ENCODE assay signal across 9 mouse cellular contexts in the genomic region with DNA sequence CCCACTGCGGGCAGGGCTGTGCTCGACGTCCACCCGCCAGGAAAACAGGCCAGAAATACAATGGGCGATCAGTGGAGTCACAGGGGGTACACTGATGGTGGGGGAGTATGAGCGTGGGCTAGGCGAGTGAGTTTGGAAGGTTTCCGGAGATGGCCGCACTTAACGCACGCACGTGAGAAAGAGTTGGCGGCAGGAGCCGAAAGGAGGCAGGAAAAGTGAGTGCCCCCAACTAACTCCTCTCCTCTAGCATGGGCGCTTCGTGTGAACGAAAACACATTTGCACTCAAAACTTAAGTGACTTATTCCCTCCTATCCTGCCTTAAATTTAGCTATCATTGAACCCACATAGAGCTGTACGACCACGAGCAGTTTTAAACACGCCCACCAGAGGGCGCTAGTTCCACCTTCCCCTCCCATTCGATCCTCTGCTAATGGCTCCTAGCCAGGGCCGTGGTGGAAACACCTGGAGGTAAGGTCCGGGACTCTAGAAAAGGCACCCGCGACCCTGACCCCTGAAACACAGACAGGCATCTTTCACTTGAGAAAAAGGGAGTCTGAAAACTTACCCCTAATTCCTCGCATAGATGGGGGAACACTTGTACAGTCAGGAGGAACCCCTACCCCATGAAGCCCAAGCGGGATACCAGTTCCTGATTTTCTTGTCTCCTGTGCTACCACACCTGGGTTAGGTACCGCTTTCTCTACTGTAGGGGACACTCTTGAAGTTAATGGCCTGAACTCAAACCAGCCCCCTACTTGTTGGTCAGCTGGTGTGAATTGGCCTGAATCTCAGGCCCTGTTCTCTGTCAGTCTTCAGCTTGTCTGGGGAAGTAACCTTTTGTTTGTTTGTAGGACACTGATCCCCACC. TPM values are rescaled to one million over a fixed set of nuclear protein-coding genes. Genes with fewer than 3 reads are reported as not detected.
A peak's percentile ranks its signal among the peaks of the same experiment; 100 is the strongest.
DNase-seq lines count a peak whose midpoint lies in the region; ATAC-seq and TF ChIP-seq lines count a peak whose summit lies in the region.
"Had no signal": no experiment of that assay in that cellular context is flagged by ENCODE, and none has a peak within 500 bp of the region (broad histone marks: within the 10 kb centered on the region; RNA-seq: fewer than 3 reads in every experiment).

No protein-coding gene starts in this region.

- WGBS in embryonic facial prominence, embryonic 14.5 days, result 8% methylated on average over 29 of the region's 29 CpGs
- WGBS in heart, embryonic 14.5 days, result 9% methylated on average over 29 of the region's 29 CpGs
- 9% methylated on average over 29 of the region's 29 CpGs for WGBS in liver, embryonic 11.5 days
- WGBS in olfactory bulb, adult 2 months, result 24% methylated on average over 29 of the region's 29 CpGs

- peak; percentile 20 for TF ChIP-seq RAD21 in CH12.LX (IDR thresholded peaks at IDR 0.05; ENCODE audit: low read depth, low read length)

- H3K36me3 ChIP-seq in CH12.LX (replicated peaks in 1 of 2; ENCODE audit: control insufficient read depth in 1 of 2, insufficient read depth in 1 of 2, low read length in 1 of 2), result peaks cover 0 to 24% of the 10 kb centered on the region in 2 experiments
- H3K36me3 ChIP-seq in embryonic facial prominence, embryonic 14.5 days (ENCODE audit: control insufficient read depth, insufficient read depth, low read length), result peaks cover 8% of the 10 kb centered on the region
- peaks cover 10% of the 10 kb centered on the region for H3K36me3 ChIP-seq in heart, embryonic 14.5 days (ENCODE audit: control insufficient read depth, insufficient read depth, low read length)
- H3K36me3 ChIP-seq in liver, embryonic 11.5 days (ENCODE audit: control insufficient read depth, insufficient read depth, low read length), result no peaks in the 10 kb centered on the region

- no peak overlapping the region for H3K4me3 ChIP-seq in CH12.LX (replicated peaks in 1 of 3; ENCODE audit: low read depth in 2 of 3, low read length in 2 of 3, poor library complexity in 1 of 3)
- H3K4me3 ChIP-seq in embryonic facial prominence, embryonic 14.5 days (ENCODE audit: low read depth, low read length), result no peak overlapping the region
- peak overlapping the region in 1 of 2 experiments; percentile 19; a peak in 2 of 4 replicates for H3K4me3 ChIP-seq in heart, embryonic 14.5 days (ENCODE audit: control insufficient read depth in 1 of 2, insufficient read depth in 1 of 2, low read depth in 1 of 2, low read length in 2 of 2)
- peak overlapping the region; percentile 20; the same call in 1 of the 2 replicates for H3K4me3 ChIP-seq in liver, embryonic 11.5 days (ENCODE audit: low read depth, low read length)
- H3K4me3 ChIP-seq in olfactory bulb, adult 2 months (ENCODE audit: insufficient read depth, low read depth, low read length), result no peak overlapping the region
- H3K4me3 ChIP-seq: midbrain, embryonic 12.5 days had no signal

- no peak for TF ChIP-seq POLR2A in CH12.LX (IDR thresholded peaks at IDR 0.05; ENCODE audit: low read depth, low read length)
- no peak for TF ChIP-seq POLR2A in olfactory bulb, adult 2 months (IDR thresholded peaks at IDR 0.05; ENCODE audit: insufficient read depth, low read depth, low read length)

- H3K27ac ChIP-seq in CH12.LX (ENCODE audit: insufficient read depth, low read depth), result no peak overlapping the region
- H3K27ac ChIP-seq in embryonic facial prominence, embryonic 14.5 days (replicated peaks; ENCODE audit: low read depth, low read length), result no peak overlapping the region
- no peak overlapping the region for H3K27ac ChIP-seq in heart, embryonic 14.5 days (replicated peaks in 1 of 2; ENCODE audit: control insufficient read depth in 1 of 2, insufficient read depth in 1 of 2, low read depth in 2 of 2, low read length in 2 of 2)
- no peak overlapping the region for H3K27ac ChIP-seq in liver, embryonic 11.5 days (ENCODE audit: low read depth, low read length)
- no peak overlapping the region for H3K27ac ChIP-seq in olfactory bulb, adult 2 months (ENCODE audit: insufficient read depth, low read depth, low read length)
- H3K27ac ChIP-seq: midbrain, embryonic 12.5 days had no signal

- H3K27me3 ChIP-seq in CH12.LX (replicated peaks), result no peaks in the 10 kb centered on the region
- peaks cover 49% of the 10 kb centered on the region for H3K27me3 ChIP-seq in embryonic facial prominence, embryonic 14.5 days (replicated peaks; ENCODE audit: control insufficient read depth, insufficient read depth, low read length)
- H3K27me3 ChIP-seq in heart, embryonic 14.5 days (ENCODE audit: control insufficient read depth, insufficient read depth, low read length), result peaks cover 42% of the 10 kb centered on the region
- peaks cover 49% of the 10 kb centered on the region for H3K27me3 ChIP-seq in liver, embryonic 11.5 days (replicated peaks; ENCODE audit: control insufficient read depth, insufficient read depth, low read length)

- in situ Hi-C loops in CH12.LX (cut with MboI; ENCODE audit: low pct_ligation_motif_present, low pct_unique_long_range_greater_than_20kb, low sequenced_read_pairs), result loop anchor here (5.0 to 10.0 kb wide), 2 partner anchors 174 to 532 kb away; no protein-coding TSS in a partner anchor

- DNase-seq in CH12.LX (ENCODE audit: extremely low read depth), result peak; percentile 83
- peak; percentile 82 for DNase-seq in adrenal gland, postnatal 10 days
- peak; percentile 63 for DNase-seq in embryonic facial prominence, embryonic 14.5 days (ENCODE audit: low spot score)
- peak; percentile 85 for DNase-seq in kidney, postnatal 14 days
- DNase-seq in liver, embryonic 11.5 days (ENCODE audit: low spot score), result peak; percentile 71
- peak; percentile 57 to 76 for DNase-seq in thymus, postnatal 10 days (ENCODE audit: low spot score in 2 of 2)

- dilution Hi-C loops in CH12.LX (cut with MboI; ENCODE audit: extremely low pct_ligation_motif_present, extremely low pct_unique_long_range_greater_than_20kb, low sequenced_read_pairs), result no loop called here

- H3K79me2 ChIP-seq in CH12.LX (replicated peaks; ENCODE audit: control insufficient read depth, extremely low read depth, insufficient read depth, poor library complexity, severe bottlenecking), result 0 out of 2 replicates have a peak, but pooled peaks cover 3% of the 10 kb centered on the region

- no peak overlapping the region for H3K9ac ChIP-seq in CH12.LX (ENCODE audit: insufficient read depth, low read depth)
- no peak overlapping the region for H3K9ac ChIP-seq in embryonic facial prominence, embryonic 14.5 days (ENCODE audit: low read depth, low read length)
- no peak overlapping the region for H3K9ac ChIP-seq in heart, embryonic 14.5 days (ENCODE audit: low read length)
- no peak overlapping the region for H3K9ac ChIP-seq in liver, embryonic 11.5 days (ENCODE audit: low read depth, low read length)
- H3K9ac ChIP-seq: midbrain, embryonic 12.5 days had no signal

- peaks cover 2 to 36% of the 10 kb centered on the region in 2 experiments for H3K4me1 ChIP-seq in CH12.LX (ENCODE audit: control insufficient read depth in 1 of 2, insufficient read depth in 2 of 2)
- peaks cover 18% of the 10 kb centered on the region for H3K4me1 ChIP-seq in embryonic facial prominence, embryonic 14.5 days (ENCODE audit: control insufficient read depth, insufficient read depth, low read length)
- peaks cover 26 to 38% of the 10 kb centered on the region in 2 experiments for H3K4me1 ChIP-seq in heart, embryonic 14.5 days (ENCODE audit: control insufficient read depth in 2 of 2, insufficient read depth in 2 of 2, low read length in 2 of 2)
- H3K4me1 ChIP-seq in liver, embryonic 11.5 days (replicated peaks; ENCODE audit: control insufficient read depth, insufficient read depth, low read length), result peaks cover 26% of the 10 kb centered on the region
- peaks cover 19% of the 10 kb centered on the region; the same call in 1 of the 2 replicates for H3K4me1 ChIP-seq in olfactory bulb, adult 2 months (ENCODE audit: control insufficient read depth, insufficient read depth, low read length)

- peak; percentile 80 for TF ChIP-seq CTCF in CH12.LX (conservative IDR thresholded peaks at IDR 0.05 in 1 of 2, IDR thresholded peaks at IDR 0.05 in 1 of 2; ENCODE audit: low read depth in 2 of 2, low read length in 2 of 2)
- peak; percentile 56; the same call in 1 of the 2 replicates for TF ChIP-seq CTCF in olfactory bulb, adult 2 months (IDR thresholded peaks at IDR 0.05; ENCODE audit: insufficient read depth, low read depth, low read length)

- H3K4me2 ChIP-seq in CH12.LX (ENCODE audit: insufficient read depth, low read depth, poor library complexity, severe bottlenecking), result no peak overlapping the region
- H3K4me2 ChIP-seq in embryonic facial prominence, embryonic 14.5 days (ENCODE audit: low read depth, low read length), result peak overlapping the region; percentile 15; the same call in 1 of the 2 replicates
- H3K4me2 ChIP-seq in heart, embryonic 14.5 days (ENCODE audit: low read length), result peak overlapping the region; percentile 57
- peak overlapping the region; percentile 41 for H3K4me2 ChIP-seq in liver, embryonic 11.5 days
- H3K4me2 ChIP-seq: midbrain, embryonic 12.5 days had no signal

- no peak for TF ChIP-seq EP300 in CH12.LX (IDR thresholded peaks at IDR 0.05; ENCODE audit: low read length)

- H3K9me3 ChIP-seq in CH12.LX (replicated peaks; ENCODE audit: low read length), result peaks cover 11% of the 10 kb centered on the region
- H3K9me3 ChIP-seq in embryonic facial prominence, embryonic 14.5 days (ENCODE audit: control insufficient read depth, low read length), result no peaks in the 10 kb centered on the region
- H3K9me3 ChIP-seq in heart, embryonic 14.5 days (ENCODE audit: control insufficient read depth, low read length), result no peaks in the 10 kb centered on the region
- no peaks in the 10 kb centered on the region for H3K9me3 ChIP-seq in liver, embryonic 11.5 days (ENCODE audit: control insufficient read depth, low read length)
- H3K9me3 ChIP-seq: midbrain, embryonic 12.5 days had no signal

- ATAC-seq in embryonic facial prominence, embryonic 14.5 days (ENCODE audit: low read depth), result no peak
- ATAC-seq in heart, embryonic 14.5 days (ENCODE audit: insufficient number of reproducible peaks, insufficient read depth, low FRiP score, low read depth), result no peak
- no peak for ATAC-seq in liver, embryonic 11.5 days (replicated peaks; ENCODE audit: low FRiP score)

RNA-seq across cellular contexts. Expression of a gene that starts 3.0 kb away (rescaled TPM):
- total RNA-seq in CH12.LX (2012; rRNA removed) (189 and 220 TPM in 2 replicates), CH12.LX (2014; rRNA removed) (225 and 248 TPM in 2 replicates)
- polyA plus RNA-seq in CH12.LX (2012; ENCODE audit: insufficient read length, low read depth), result 237 TPM in 2 replicates
- 10 to 100 TPM; 29.0 to 31.5 TPM for total RNA-seq in adrenal gland, postnatal 10 days (2021)
- polyA plus RNA-seq in embryonic facial prominence, embryonic 14.5 days (2014; fragmentation: Nextera tagmentation; extraction: Ambion mirVana), result 18.9 and 19.8 TPM in 2 replicates
- polyA plus RNA-seq in heart, embryonic 14.5 days (2014; fragmentation: Nextera tagmentation; extraction: Ambion mirVana), result 9.8 and 10.2 TPM in 2 replicates
- 32.7 and 34.5 TPM in 2 replicates for polyA plus RNA-seq in liver, embryonic 11.5 days (2014; fragmentation: Nextera tagmentation; extraction: Ambion mirVana)
- not detected in 2 replicates for polyA plus RNA-seq in olfactory bulb, adult 2 months (2012; ENCODE audit: insufficient read depth, insufficient read length, low replicate concordance, missing spikeins)

RNA-seq across cellular contexts. Expression of a gene that starts 3.7 kb away (rescaled TPM):
- total RNA-seq in CH12.LX (2012; rRNA removed), result not detected in 2 replicates
- not detected in 2 replicates for total RNA-seq in CH12.LX (2014; rRNA removed)
- not detected in 2 replicates for polyA plus RNA-seq in CH12.LX (2012; ENCODE audit: insufficient read length, low read depth)
- not detected for total RNA-seq in adrenal gland, postnatal 10 days (2021)
- polyA plus RNA-seq in embryonic facial prominence, embryonic 14.5 days (2014; fragmentation: Nextera tagmentation; extraction: Ambion mirVana), result 0.25 TPM in 1 of 2 replicates, not detected in the other
- polyA plus RNA-seq in heart, embryonic 14.5 days (2014; fragmentation: Nextera tagmentation; extraction: Ambion mirVana), result 0.46 TPM in 1 of 2 replicates, not detected in the other
- polyA plus RNA-seq in liver, embryonic 11.5 days (2014; fragmentation: Nextera tagmentation; extraction: Ambion mirVana), result 0.32 and 0.82 TPM in 2 replicates
- not detected in 2 replicates for polyA plus RNA-seq in olfactory bulb, adult 2 months (2012; ENCODE audit: insufficient read depth, insufficient read length, low replicate concordance, missing spikeins)

RNA-seq across cellular contexts. Expression of a gene that starts 37.2 kb away (rescaled TPM):
- 63.9 and 69.8 TPM in 2 replicates for total RNA-seq in CH12.LX (2012; rRNA removed)
- total RNA-seq in CH12.LX (2014; rRNA removed), result 69.4 and 78.7 TPM in 2 replicates
- polyA plus RNA-seq in CH12.LX (2012; ENCODE audit: insufficient read length, low read depth), result 66.4 and 68.7 TPM in 2 replicates
- total RNA-seq in adrenal gland, postnatal 10 days (2021), result 10 to 100 TPM; 54.7 to 69.3 TPM
- 52.3 and 56.5 TPM in 2 replicates for polyA plus RNA-seq in embryonic facial prominence, embryonic 14.5 days (2014; fragmentation: Nextera tagmentation; extraction: Ambion mirVana)
- polyA plus RNA-seq in heart, embryonic 14.5 days (2014; fragmentation: Nextera tagmentation; extraction: Ambion mirVana), result 47.0 and 47.1 TPM in 2 replicates
- 38.9 and 39.7 TPM in 2 replicates for polyA plus RNA-seq in liver, embryonic 11.5 days (2014; fragmentation: Nextera tagmentation; extraction: Ambion mirVana)
- 284 TPM in 1 of 2 replicates, not detected in the other for polyA plus RNA-seq in olfactory bulb, adult 2 months (2012; ENCODE audit: insufficient read depth, insufficient read length, low replicate concordance, missing spikeins)

Comparison
In these comparisons a context has a peak if more than half of its experiments do, and no peak if none do; other contexts are left out.
1. RNA of a gene that starts 3.0 kb away (polyA plus RNA-seq): 237 TPM in CH12.LX, 32.7 to 34.5 TPM in liver, embryonic 11.5 days, 18.9 to 19.8 TPM in embryonic facial prominence, embryonic 14.5 days and 9.8 to 10.2 TPM in heart, embryonic 14.5 days; not detected in olfactory bulb, adult 2 months; every median in the first group is over 10 times any median in the second.
2. Peak in every context shown above with its lines, with median percentiles within 50 percentile points of each other: DNase-seq.